Mouse (Mus musculus): ENCODE measurements around the gene Exoc1. TPM values are rescaled to one million over a fixed set of nuclear protein-coding genes. Genes with fewer than 3 reads are reported as not detected.

Gene Exoc1
- polyA plus RNA-seq, 3 experiments from 2014 or later, result 38.6 to 77.1 (median 52.5) TPM

DNA sequence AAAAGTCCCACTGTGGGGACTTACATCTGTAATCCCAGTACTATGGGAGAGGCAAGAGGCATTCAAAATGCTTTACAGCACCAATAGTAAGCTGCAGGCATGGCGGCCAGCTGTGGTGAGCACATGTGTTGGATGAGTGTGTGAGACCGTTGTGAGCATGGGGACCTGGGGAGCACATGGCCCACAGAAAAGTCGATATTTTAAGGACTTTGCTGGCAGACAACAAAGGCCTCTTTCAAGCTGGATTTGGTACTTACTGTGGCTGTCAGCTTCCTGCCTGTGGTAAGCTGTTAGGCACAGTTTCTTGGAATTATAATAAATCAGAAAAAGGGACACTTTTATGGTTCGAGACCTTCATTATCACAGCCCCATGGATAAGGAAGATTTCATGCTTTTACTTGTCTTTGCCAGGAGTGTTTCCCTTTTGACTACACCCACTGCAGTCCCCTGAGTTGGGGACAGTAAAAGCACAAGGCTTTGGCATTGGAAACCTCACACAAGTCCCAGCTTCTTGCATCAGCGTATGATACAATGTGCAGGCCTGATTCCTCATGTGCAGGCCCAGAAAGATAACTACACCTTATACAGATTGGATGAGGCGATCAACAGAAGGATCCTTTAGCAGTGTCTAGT, 83.9 kb downstream of the Exoc1 start:
- ATAC-seq, result no peak

DNA sequence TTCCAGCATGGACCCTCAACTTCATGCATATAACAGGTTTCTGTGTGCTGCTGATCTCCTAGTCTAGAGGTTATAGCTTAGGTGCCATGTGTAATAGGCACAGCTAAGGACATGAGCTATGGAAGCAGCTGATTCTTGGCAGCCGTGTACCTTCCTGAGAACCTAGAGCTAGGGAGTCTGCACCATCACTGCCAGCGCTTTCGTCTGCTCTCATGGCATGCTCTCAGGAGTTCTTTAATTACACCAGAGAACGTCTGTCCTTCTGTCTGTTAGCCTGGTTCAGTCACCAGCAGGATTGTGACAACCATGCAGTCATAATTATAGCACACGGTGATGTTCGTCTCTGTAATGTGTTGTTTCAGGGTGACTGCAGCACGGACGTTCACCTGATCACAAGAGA, 86.2 kb downstream of the Exoc1 start:
- ATAC-seq, result no peak

DNA sequence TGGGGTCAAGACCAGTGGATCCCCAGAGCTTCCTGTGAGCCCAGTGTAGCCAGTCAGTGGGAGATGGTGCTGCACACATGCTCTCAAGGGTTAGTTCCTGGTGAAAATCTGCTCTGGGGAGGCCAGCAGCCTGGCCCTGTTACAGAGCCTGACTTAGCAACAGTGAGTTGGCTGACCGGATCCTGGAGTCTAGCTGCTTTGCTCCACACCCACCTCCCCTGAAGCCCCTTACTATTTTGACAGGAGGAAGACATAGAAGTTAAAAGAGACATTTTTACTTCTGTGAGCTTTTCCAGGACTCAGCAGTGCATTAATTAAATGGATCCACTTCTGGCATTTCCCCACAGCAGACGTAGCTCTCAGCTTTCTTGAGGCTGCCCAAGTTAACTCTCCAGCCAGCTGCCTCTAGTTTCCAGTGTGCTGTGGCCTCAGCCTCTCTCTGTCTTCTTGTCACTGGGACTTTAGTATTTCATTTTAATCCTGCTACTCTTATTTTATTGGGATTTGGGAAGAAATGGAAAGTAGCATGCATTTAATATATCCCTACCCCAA, 87.2 kb downstream of the Exoc1 start:
- ATAC-seq, result no peak

DNA sequence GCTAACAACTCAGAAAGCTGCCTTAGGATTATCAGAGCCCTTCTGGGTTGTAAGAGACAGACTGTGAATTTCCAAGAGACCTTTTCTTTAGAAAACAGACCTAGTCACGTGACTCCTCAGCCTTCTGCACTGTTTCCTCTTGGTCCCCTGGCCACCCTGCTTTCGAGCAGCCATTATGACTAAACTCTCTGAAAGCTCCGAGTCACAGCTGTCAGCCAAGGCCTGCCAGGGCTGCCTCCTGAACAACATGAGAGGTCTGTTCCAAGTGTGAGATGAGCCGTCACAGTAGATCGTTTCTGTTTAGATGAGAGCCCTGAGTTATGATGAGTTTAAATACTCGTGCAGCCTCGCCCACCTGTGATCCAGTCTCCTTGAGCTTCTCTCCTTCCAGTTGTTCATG, 89.6 kb downstream of the Exoc1 start:
- no peak for ATAC-seq

Other genes with a start within 250 kb of the Exoc1 start
- 10 to 100 TPM; 14.9 to 19.4 (median 18.8) TPM for gene Clock, start 224.5 kb upstream of the Exoc1 start, polyA plus RNA-seq (2017; shearing (Covaris generic))
- gene Pdcl2, start 198.2 kb upstream of the Exoc1 start, polyA plus RNA-seq (2017; shearing (Covaris generic)), result not detected
- not detected for gene Nmu, start 165.5 kb upstream of the Exoc1 start, polyA plus RNA-seq (2017; shearing (Covaris generic))
- not detected for gene Gm7271, start 45.3 kb upstream of the Exoc1 start, polyA plus RNA-seq (2017; shearing (Covaris generic))
- gene Cep135, start 59.4 kb downstream of the Exoc1 start, polyA plus RNA-seq (2017; shearing (Covaris generic)), result 1 to 10 TPM; 5.3 to 7.1 (median 6.7) TPM
- gene C530008M17Rik, start 127.2 kb downstream of the Exoc1 start, polyA plus RNA-seq (2017; shearing (Covaris generic)), result 1 to 10 TPM in 1 of 3 experiments, under 1 TPM in 2; 0.34 to 1.8 (median 0.58) TPM

Measured in inflammation-experienced regulatory T-cells, adult 6 months (primary cell).